Mouse (Mus musculus) kidney, adult 8-10 months (tissue): ENCODE results near the gene Zfp335.

Experiments
- DNase-seq, 2 experiments: peaks; one replicate each; pipeline ENCODE4 v3.0.0; 2022

Zfp335 gene

GRCm38 (mm10) chr2:164924100-164924857 is 12.7 kb upstream of the Zfp335 start:
- DNase-seq = peak; percentile 87 to 96

GRCm38 (mm10) chr2:164923291-164923690 is 11.7 kb upstream of the Zfp335 start:
- no peak for DNase-seq

GRCm38 (mm10) chr2:164921984-164922383 is 10.4 kb upstream of the Zfp335 start:
- DNase-seq = no peak

GRCm38 (mm10) chr2:164918325-164918724 is 6.8 kb upstream of the Zfp335 start:
- DNase-seq = no peak

- no peak for DNase-seq
Measured at GRCm38 (mm10) chr2:164917371-164917770, 5.8 kb upstream of the Zfp335 start.

GRCm38 (mm10) chr2:164916820-164917219 is 5.3 kb upstream of the Zfp335 start:
- DNase-seq = no peak

GRCm38 (mm10) chr2:164913428-164913786 is 1.9 kb upstream of the Zfp335 start:
- DNase-seq = peak in 1 of 2 experiments; percentile 38

- DNase-seq = no peak
Measured at GRCm38 (mm10) chr2:164912749-164913427, 1.3 kb upstream of the Zfp335 start.

- peak; percentile 30 to 40 for DNase-seq
Measured at GRCm38 (mm10) chr2:164912151-164912550, 594 bp upstream of the Zfp335 start.

- no peak for DNase-seq
Measured at GRCm38 (mm10) chr2:164910360-164911061, 1.0 kb downstream of the Zfp335 start.

GRCm38 (mm10) chr2:164909542-164909941 is 2.0 kb downstream of the Zfp335 start:
- peak; percentile 50 to 55 for DNase-seq

- DNase-seq = no peak
Measured at GRCm38 (mm10) chr2:164909100-164909499, 2.5 kb downstream of the Zfp335 start.

- DNase-seq = no peak
Measured at GRCm38 (mm10) chr2:164908011-164908410, 3.5 kb downstream of the Zfp335 start.

GRCm38 (mm10) chr2:164907511-164907910 is 4.0 kb downstream of the Zfp335 start:
- no peak for DNase-seq

- no peak for DNase-seq
Measured at GRCm38 (mm10) chr2:164906071-164906470, 5.5 kb downstream of the Zfp335 start.

- DNase-seq = peak in 1 of 2 experiments; percentile 35
Measured at GRCm38 (mm10) chr2:164903496-164903895, 8.1 kb downstream of the Zfp335 start.

- no peak for DNase-seq
Measured at GRCm38 (mm10) chr2:164901380-164901779, 10.2 kb downstream of the Zfp335 start.

GRCm38 (mm10) chr2:164899723-164900459 is 11.7 kb downstream of the Zfp335 start:
- DNase-seq = no peak

- DNase-seq = no peak
Measured at GRCm38 (mm10) chr2:164899034-164899433, 12.5 kb downstream of the Zfp335 start.

- no peak for DNase-seq
Measured at GRCm38 (mm10) chr2:164898008-164898407, 13.5 kb downstream of the Zfp335 start.

GRCm38 (mm10) chr2:164895885-164896284 is 15.7 kb downstream of the Zfp335 start:
- DNase-seq = no peak

GRCm38 (mm10) chr2:164894644-164895043 is 16.9 kb downstream of the Zfp335 start:
- no peak for DNase-seq

GRCm38 (mm10) chr2:164894048-164894447 is 17.5 kb downstream of the Zfp335 start:
- DNase-seq = no peak
